Mouse (Mus musculus) forebrain, embryonic 16.5 days (tissue): ENCODE data around the gene Dock4. TPM values are rescaled to one million over a fixed set of nuclear protein-coding genes. Genes with fewer than 3 reads are reported as not detected.

Experiments
- ATAC-seq: fragments of 200-750 bp; cut with Nextera tagmentation; 2 replicates; pipeline ENCODE4 v1.8.0; 2017; ENCODE audit warnings: mild to moderate bottlenecking, moderate library complexity
- H3K27ac ChIP-seq: fragments of 300-500 bp; sonication (generic); 2 replicates; pipeline ENCODE4 v1.5.1; 2014; ENCODE audit warnings: low read length, control low read depth
- H3K27me3 ChIP-seq: fragments of 300-500 bp; sonication (generic); replicated peaks from 2 replicates; pipeline ENCODE4 v1.6.1; 2014; ENCODE audit warnings: low read length; ENCODE audit not compliant: control insufficient read depth, insufficient read depth
- H3K36me3 ChIP-seq: fragments of 300-500 bp; sonication (generic); 2 replicates; pipeline ENCODE4 v1.6.1; 2014; ENCODE audit not compliant: control insufficient read depth, insufficient read depth
- H3K4me1 ChIP-seq: fragments of 300-500 bp; sonication (generic); replicated peaks from 2 replicates; pipeline ENCODE4 v1.6.1; 2014; ENCODE audit warnings: low read length; ENCODE audit not compliant: control insufficient read depth, insufficient read depth
- H3K4me2 ChIP-seq: fragments of 300-500 bp; sonication (generic); 2 replicates; pipeline ENCODE4 v1.6.1; 2014; ENCODE audit warnings: mild to moderate bottlenecking, low read length, control low read depth
- H3K4me3 ChIP-seq: fragments of 300-500 bp; sonication (generic); replicated peaks from 2 replicates; pipeline ENCODE4 v1.5.1; 2014; ENCODE audit warnings: mild to moderate bottlenecking, low read length, control low read depth
- H3K9ac ChIP-seq: fragments of 300-500 bp; sonication (generic); replicated peaks from 2 replicates; pipeline ENCODE4 v1.6.1; 2014; ENCODE audit warnings: low read depth, low read length, control low read depth
- H3K9me3 ChIP-seq: fragments of 300-500 bp; sonication (generic); 2 replicates; pipeline ENCODE4 v1.6.1; 2016; ENCODE audit warnings: low read length; ENCODE audit not compliant: control insufficient read depth
- WGBS: fragments of 180-500 bp; shearing (Covaris S2); extraction: QIAGEN DNeasy Blood & Tissue Kit; methylation state at CpG from one replicate; pipeline ENCODE4 v1.1.7; 2014; 5-methylcytosine and 5-hydroxymethylcytosine counted together
- polyA plus RNA-seq: library from polyadenylated mRNA; unstranded; fragments of >200 nt; fragmentation: Nextera tagmentation; extraction: Ambion mirVana; gene quantifications from 2 replicates; pipeline ENCODE4 v1.2.1, GENCODE M21; 2015

Dock4 gene
- polyA plus RNA-seq, 1 experiment from 2014 or later, result 41.6 TPM

DNA sequence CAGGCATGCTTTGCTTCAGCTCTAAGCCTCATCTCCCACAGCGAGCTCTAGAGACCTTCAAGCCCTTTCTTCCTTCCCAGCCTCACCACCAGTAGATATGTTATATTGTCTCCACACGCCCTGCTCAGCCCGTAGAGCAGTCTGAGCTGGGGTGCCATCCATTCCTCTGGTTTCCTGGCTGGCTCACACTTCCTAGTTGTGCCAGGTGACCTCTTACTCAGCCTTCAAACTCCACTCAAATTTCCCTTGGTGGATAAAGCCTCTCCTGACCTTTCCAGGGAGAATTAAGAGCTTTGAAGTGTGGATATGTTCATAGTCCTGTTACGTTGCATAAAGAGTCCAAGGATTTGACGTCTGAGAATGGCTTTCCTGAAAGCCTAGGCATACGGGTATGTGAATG lies 68.3 kb downstream of the Dock4 start:
- ATAC-seq, result no peak
- Histone ChIP-seq H3K36me3 (no peaks in the 10 kb centered on the region), H3K27ac (no peak overlapping the region), H3K4me3 (no peak overlapping the region), H3K9me3 (no peaks in the 10 kb centered on the region), H3K4me2 (no peak overlapping the region), H3K4me1 (peaks cover 11% of the 10 kb centered on the region; the same call in 1 of the 2 replicates), H3K9ac (no peak overlapping the region), H3K27me3 (no peaks in the 10 kb centered on the region)
- 87% methylated on average over 6 of the region's 6 CpGs for WGBS

DNA sequence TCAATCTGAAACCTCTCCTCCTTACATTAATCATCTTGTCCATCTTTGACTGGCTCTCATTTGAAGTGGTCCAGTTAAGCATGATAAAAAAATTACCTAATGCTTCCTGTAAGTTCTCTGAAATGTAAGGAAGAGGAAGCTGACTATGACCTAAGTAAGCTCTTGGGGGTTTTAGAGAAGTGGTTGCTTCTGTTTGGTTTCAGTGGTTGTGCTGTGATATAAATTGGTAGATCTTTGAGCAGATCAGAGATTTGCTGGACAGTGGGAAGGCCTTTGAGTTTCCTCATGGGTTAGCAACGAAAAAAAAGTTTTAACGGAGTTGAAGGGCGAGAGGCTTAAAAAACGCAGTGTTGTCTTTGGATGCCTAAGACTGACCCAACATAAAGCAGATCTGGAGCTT lies 76.7 kb downstream of the Dock4 start:
- no peak overlapping the region for H3K4me3 ChIP-seq
- no peaks in the 10 kb centered on the region for H3K27me3 ChIP-seq
- no peak overlapping the region for H3K27ac ChIP-seq
- no peaks in the 10 kb centered on the region for H3K4me1 ChIP-seq
- no peaks in the 10 kb centered on the region for H3K36me3 ChIP-seq
- H3K4me2 ChIP-seq, result no peak overlapping the region
- H3K9ac ChIP-seq, result no peak overlapping the region
- WGBS, result 91% methylated on average over 4 of the region's 4 CpGs
- no peaks in the 10 kb centered on the region for H3K9me3 ChIP-seq
- ATAC-seq, result no peak

DNA sequence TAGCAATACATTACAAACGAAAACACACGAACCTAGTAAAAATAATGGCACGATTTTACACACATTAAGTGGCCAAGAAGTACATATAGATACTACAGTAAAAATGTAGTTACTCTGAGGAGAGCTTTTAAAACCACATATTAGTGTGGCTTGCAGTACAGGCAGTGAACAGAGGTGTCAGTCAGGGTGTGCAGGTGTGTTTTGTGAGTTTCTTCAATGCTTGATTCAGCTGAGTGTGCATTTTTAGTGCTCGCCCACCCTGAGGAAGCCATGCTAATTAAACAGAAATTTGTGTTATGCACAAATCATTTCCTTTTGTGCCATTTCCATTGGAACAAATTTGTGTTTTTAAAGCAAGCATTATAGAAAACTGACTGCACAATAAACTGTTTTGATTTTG lies 77.3 kb downstream of the Dock4 start:
- Histone ChIP-seq H3K9ac (no peak overlapping the region), H3K27ac (no peak overlapping the region), H3K9me3 (no peaks in the 10 kb centered on the region), H3K27me3 (no peaks in the 10 kb centered on the region), H3K4me2 (no peak overlapping the region), H3K36me3 (no peaks in the 10 kb centered on the region), H3K4me1 (no peaks in the 10 kb centered on the region), H3K4me3 (no peak overlapping the region)
- WGBS, result 88% methylated on average over 4 of the region's 4 CpGs
- no peak for ATAC-seq

DNA sequence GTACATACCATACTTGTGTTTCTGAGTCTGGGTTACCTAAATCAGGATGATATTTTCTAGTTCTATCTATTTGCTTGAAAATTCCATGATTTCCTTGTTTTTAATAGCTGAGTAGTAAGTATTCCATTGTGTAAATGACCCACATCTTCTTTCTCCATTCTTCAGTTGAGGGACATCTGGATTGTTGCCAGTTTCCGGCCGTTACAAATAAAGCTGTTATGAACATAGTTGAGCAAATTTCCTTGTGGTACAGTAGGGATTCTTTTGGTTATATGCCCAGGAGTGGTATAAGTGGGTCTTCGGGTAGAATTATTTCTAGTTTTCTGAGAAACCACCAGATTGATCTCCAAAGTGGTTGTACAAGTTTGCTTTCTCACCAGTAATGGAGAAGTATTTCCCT lies 79.3 kb downstream of the Dock4 start:
- 85% methylated on average over 3 of the region's 3 CpGs for WGBS
- no peaks in the 10 kb centered on the region for H3K36me3 ChIP-seq
- no peak overlapping the region for H3K27ac ChIP-seq
- no peak overlapping the region for H3K4me3 ChIP-seq
- H3K27me3 ChIP-seq, result no peaks in the 10 kb centered on the region
- no peak overlapping the region for H3K9ac ChIP-seq
- no peak overlapping the region for H3K4me2 ChIP-seq
- H3K4me1 ChIP-seq, result no peaks in the 10 kb centered on the region
- ATAC-seq, result no peak
- no peaks in the 10 kb centered on the region for H3K9me3 ChIP-seq

DNA sequence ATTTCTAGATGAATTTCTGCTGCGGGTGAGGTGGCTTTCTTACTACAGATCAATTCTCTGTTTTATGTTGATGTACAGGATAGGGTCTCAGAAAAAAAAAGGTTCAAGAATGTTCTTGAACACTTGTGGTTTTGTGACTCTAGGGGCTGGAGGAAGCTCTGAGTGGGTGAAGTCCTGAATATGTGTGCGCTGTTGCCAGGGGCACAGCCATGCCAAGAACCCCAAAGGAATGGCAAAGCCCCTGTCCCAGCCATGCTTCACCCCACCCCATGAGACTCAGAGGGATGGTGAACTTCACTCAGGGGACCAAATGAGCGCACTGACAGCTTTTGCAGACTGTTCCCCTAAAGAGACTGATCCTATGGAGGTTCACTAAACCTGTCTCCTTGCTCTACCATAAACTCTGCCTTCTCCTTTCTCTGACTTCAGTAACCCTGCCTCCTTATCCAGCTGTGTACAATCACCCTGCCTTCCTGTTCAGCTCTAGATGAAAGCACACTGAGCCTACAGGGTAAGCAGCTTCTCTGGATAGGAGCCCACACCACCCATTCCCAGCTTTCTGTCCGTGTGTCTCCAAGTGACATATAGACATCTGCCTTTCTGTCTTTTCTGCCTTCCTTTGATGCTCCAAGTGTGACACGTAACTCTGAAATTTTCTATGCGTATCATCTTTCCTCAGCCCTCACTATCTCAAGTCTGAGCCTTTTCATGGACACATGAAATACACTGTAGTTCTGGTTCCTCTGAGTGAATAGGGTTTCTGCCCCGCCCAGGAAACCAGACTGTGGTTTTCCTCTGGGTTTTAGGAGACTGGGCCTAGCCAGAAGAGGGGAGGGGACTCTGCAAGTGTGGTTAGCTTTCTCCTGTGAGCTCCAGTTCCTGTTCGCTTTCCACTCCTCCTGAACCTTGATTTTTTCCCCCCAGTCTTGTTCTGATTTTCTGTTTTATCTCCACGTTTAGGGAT lies 90.2 kb downstream of the Dock4 start:
- no peaks in the 10 kb centered on the region for H3K27me3 ChIP-seq
- no peak overlapping the region for H3K9ac ChIP-seq
- H3K4me1 ChIP-seq, result no peaks in the 10 kb centered on the region
- no peak for ATAC-seq
- no peak overlapping the region for H3K27ac ChIP-seq
- H3K4me3 ChIP-seq, result no peak overlapping the region
- WGBS, result 88% methylated on average over 9 of the region's 9 CpGs
- H3K9me3 ChIP-seq, result no peaks in the 10 kb centered on the region
- no peaks in the 10 kb centered on the region for H3K36me3 ChIP-seq
- H3K4me2 ChIP-seq, result no peak overlapping the region

DNA sequence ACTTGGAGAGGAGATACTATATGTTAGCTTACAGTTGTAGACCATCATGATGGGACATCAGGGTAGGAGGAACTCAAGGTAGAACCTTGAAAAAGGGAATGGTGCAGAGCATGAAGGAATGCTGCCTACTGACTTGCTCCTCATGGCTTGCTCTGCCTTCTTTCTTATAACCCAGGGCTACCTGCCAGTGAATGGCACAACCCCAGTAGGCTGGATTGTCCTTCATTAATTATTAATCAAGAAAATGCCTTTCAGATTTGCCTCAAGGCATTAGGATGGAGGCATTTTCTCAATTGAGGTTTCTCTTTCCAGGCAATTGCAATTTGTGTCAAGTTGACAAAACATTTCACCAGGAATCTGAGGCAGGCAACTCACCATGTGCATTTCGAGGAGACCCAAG lies 92.1 kb downstream of the Dock4 start:
- Histone ChIP-seq H3K9me3 (no peaks in the 10 kb centered on the region), H3K27me3 (no peaks in the 10 kb centered on the region), H3K9ac (no peak overlapping the region), H3K4me2 (no peak overlapping the region), H3K4me3 (no peak overlapping the region), H3K36me3 (no peaks in the 10 kb centered on the region), H3K27ac (no peak overlapping the region), H3K4me1 (no peaks in the 10 kb centered on the region)
- no peak for ATAC-seq
- 84% methylated on average over 1 of the region's 1 CpGs for WGBS

DNA sequence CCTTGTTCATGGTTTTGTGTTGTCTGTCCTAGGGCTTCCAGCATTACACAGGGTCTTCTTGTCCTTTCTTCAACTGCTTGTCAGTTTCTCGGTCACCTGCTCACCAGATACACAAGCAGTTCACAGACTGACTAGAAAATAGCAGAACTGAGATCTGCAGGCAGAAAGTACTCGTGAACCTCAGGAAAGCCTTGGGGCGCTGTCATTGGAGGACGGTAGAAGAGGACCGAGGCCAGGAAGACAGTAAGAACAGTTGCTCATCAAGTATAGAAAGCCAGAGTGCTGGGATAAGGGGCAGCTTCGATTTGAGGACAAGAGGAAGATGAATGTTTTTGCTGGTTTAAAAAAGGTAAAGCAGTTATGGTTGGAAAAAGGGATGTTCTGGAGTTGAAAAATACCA lies 92.6 kb downstream of the Dock4 start:
- H3K27me3 ChIP-seq, result no peaks in the 10 kb centered on the region

DNA sequence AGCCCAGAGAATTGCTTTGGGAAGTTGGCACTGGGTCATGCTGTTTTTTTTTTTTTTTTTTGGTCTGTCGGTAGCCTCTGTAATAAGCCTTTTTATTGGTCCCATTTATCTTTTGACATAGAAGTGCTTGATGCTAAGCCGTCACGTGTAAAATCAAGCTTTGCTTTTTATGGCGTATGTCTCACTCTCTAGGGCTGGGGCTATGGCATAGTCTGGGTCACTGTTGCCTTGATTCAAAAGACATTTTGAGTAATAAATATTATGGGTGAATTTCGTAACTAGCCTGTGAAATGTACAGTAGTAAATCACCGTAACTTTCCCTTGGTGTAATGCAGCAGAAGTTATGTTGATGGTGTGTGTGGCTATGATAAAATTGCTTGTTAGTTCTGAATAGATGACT lies 93.0 kb downstream of the Dock4 start:
- no peaks in the 10 kb centered on the region for H3K4me1 ChIP-seq
- no peak for ATAC-seq

More for the DNA sequence above, 92.6 kb downstream of the Dock4 start:
- Histone ChIP-seq H3K4me1 (no peaks in the 10 kb centered on the region), H3K9me3 (no peaks in the 10 kb centered on the region), H3K4me2 (no peak overlapping the region), H3K9ac (no peak overlapping the region), H3K36me3 (no peaks in the 10 kb centered on the region), H3K4me3 (no peak overlapping the region), H3K27ac (no peak overlapping the region)
- ATAC-seq, result no peak
- 92% methylated on average over 6 of the region's 6 CpGs for WGBS

DNA sequence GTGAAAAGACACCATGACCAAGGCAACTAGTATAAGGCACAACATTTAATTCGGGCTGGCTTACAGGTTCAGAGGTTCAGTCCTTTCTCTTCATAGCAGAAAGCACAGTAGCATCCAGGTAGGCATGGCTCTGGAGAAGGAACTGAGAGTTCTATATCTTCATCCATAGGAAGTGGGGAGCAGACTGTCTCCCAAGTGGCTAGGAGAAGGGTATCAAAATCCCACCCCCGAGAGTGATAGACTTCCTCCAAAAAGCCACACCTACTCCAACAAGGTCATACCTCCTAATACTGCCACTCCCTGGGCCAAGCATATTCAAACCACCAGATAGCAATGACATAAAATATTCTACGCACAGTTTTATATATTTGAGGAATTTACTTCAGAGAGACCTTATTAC lies 98.5 kb downstream of the Dock4 start:
- no peak overlapping the region for H3K27ac ChIP-seq
- no peaks in the 10 kb centered on the region for H3K9me3 ChIP-seq
- no peaks in the 10 kb centered on the region for H3K36me3 ChIP-seq
- no peak overlapping the region for H3K9ac ChIP-seq
- 96% methylated on average over 3 of the region's 3 CpGs for WGBS
- H3K4me1 ChIP-seq, result no peaks in the 10 kb centered on the region
- no peak overlapping the region for H3K4me2 ChIP-seq
- H3K4me3 ChIP-seq, result no peak overlapping the region
- ATAC-seq, result no peak
- no peaks in the 10 kb centered on the region for H3K27me3 ChIP-seq

More for the DNA sequence above, 93.0 kb downstream of the Dock4 start:
- Histone ChIP-seq H3K9me3 (no peaks in the 10 kb centered on the region), H3K36me3 (no peaks in the 10 kb centered on the region), H3K27ac (no peak overlapping the region), H3K27me3 (no peaks in the 10 kb centered on the region), H3K4me2 (no peak overlapping the region), H3K4me3 (no peak overlapping the region), H3K9ac (no peak overlapping the region)
- WGBS, result 90% methylated on average over 6 of the region's 6 CpGs
